Mouse (Mus musculus) common myeloid progenitor, adult 5-6 weeks (primary cell): ENCODE data around the gene Celf5. TPM values are rescaled to one million over a fixed set of nuclear protein-coding genes. Genes with fewer than 3 reads are reported as not detected.

Source experiments
- ATAC-seq: replicated peaks from 2 replicates; pipeline ENCODE4 v1.8.0; 2016; ENCODE audit warnings: low read depth, mild to moderate bottlenecking, moderate TSS enrichment, inconsistent platforms; ENCODE audit not compliant: poor library complexity, severe bottlenecking
- total RNA-seq: library from RNA; stranded (forward); fragments of 200-1000, 187-1606 nt; gene quantifications from 2 replicates; pipeline ENCODE4 v1.2.3, GENCODE M21; 2017

Celf5 gene
- total RNA-seq, 1 experiment from 2014 or later, result 0.14 TPM

DNA sequence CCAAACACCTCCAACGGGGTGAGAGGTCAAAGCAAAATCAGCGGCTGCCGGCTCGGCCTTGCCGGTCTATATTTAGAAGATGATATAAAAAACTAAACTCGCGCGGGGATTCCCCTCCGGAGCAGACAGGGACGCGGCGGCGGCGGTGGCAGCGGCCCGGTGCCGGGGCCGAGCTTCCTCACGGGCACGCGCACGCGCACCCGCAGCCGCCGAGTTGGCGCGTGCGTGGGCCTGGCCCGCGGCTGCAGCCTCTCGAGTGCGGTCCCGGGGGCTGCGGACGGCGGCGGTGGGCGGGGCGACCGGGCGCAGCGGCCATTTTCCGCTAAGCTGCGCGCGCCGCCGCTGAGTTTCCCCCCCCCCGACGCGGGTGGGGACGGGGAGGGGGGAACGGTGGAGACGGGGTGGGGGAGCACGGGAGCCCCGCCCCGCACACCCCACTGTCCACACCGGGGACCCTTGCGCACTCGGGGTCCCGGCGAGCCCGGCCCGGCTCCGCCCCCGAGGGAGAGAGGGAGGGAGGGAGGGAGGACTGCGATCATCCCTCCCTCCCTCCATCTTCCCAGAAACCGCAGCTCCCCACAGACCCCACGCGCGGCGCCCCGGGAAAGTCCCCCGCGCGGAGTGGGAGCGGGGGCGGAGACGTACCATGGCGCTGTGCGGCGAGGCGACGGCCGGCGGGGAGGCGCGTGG lies 52.2 kb downstream of the Celf5 start:
- ATAC-seq, result no peak

DNA sequence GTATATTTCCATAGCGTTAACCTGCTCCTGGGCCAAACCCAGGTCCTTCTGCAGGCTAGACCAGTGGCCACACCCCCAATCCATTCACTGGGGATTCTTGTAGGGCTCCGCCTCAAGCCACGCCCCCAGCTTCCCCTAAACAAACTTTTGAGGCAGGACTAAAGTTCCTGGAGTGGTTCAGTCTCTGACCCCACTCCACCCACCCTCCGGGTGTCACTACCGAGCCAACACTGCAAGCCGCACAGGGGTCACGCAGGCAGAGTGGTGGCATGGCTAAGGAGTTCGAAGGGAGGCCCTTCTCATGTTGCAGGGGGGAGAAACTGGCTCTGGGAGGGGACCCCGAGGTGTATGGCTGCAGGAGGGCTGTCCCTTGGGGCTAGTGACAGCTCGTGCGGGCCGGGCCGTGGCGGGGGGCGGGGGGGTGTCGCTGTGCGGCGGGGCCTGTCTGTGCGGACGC lies 52.9 kb downstream of the Celf5 start:
- peak; percentile 40 for ATAC-seq

DNA sequence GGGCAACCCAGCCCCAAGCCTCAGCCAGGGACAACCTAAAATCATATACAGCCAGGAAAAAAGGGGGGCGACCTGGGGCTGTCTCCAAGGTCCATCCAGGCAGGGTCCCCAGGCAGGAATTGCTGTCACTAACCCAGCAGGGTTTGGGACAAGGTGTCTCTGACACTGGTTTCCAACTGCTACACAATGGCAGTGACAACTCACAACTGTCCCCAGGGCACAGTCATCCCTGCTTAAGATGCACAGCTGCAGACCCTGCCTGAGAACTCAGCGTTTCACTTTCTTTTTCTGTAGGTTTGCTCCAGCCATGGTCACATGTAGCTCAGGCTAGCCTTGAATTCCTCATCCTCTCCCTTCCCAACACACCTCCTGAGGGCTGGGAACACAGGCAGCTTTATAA lies 53.4 kb downstream of the Celf5 start:
- no peak for ATAC-seq

DNA sequence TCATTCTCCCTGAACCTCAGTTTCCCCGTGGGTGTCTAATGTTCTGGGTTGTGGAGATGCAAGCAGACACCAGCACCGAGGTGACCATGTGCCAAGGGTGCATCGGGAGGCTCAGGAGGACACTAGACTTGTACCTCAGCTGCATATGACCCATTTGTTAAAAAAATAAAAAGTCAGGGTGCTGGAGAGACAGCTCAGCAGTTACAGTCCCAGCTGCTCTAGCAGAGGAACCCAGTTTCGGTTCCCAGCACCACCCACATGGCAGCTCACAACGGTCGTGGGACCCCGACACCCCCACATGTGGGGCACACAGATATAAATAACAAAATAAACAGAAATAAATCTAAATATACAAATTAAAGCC lies 54.0 kb downstream of the Celf5 start:
- no peak for ATAC-seq

- no peak for ATAC-seq
Observed at GRCm38 (mm10) chr10:81427804-81428506, 54.6 kb downstream of the Celf5 start.

DNA sequence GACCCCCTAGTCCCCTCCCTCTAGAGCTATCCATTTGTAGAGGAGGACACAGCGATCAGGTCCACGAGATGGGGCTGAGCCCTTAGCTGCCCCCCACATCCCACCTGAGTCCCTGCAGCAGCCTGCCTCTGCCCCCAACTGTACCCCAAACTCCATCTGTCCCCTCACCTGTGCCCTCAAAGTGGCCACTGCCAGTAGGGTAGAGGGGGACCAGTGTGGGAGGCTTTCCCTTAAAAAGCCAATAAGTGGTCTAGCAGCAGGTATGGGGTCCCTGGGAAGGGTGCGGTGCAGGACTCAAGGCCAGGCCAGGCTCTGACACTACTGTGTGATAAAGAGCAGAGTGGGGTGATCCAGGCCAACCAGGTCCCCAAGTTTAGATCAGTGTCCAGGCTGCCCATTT lies 55.2 kb downstream of the Celf5 start:
- no peak for ATAC-seq

DNA sequence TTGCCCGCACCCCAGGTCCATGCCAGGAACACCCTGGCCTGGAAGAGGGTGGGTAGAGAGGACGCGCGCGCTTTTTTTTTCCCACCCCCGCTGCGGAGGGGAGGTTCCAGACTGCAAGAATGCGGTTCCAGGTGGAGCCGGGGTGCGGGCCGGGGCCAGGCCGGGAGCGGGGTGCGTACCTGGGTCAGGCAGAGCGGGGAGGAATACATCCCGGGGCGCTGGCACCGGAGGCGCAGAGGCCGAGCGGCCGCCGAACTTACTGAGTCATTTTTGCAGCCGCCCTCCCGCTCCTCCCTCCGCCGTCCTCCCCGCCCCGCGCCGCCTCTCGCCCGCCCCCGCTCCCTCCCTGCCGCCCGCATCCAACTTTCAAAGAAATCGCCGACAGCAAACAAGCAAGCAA lies 55.6 kb downstream of the Celf5 start:
- ATAC-seq, result no peak

DNA sequence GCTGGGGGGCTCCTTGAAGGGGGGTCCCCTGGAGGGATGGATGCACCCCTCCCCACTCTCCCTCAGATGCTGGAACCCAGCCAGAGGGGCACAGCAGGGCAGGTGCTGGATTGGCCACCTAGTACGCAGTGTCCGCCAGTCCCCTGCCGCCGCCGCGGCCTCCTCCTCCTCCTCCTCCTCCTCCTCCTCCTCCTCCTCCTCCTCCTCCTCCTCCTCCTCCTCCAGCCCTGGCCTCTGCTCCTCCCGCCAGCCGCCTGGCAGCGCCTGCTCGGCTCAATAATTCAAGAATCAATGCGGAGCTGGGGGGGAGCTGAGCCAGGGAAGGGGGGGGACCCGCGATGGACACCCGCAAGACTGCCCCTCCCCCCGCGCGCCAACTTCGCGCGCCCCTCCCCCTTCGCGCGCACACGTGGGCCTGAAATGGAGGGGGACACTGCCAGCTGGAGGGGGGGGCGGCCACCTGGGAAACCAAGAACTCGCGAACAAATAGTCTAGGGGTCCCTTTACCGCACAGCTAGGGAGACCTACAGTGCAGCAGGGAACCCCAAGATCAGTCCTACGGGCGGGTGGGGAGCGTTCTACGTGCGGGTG lies 56.3 kb downstream of the Celf5 start:
- ATAC-seq, result no peak

GRCm38 (mm10) chr10:81425236-81425850 lies 57.2 kb downstream of the Celf5 start:
- ATAC-seq, result no peak

- ATAC-seq, result 0 out of 2 replicates have a peak, but pooled peaks have one; percentile 9
Observed at GRCm38 (mm10) chr10:81424246-81425051, 58.1 kb downstream of the Celf5 start.

DNA sequence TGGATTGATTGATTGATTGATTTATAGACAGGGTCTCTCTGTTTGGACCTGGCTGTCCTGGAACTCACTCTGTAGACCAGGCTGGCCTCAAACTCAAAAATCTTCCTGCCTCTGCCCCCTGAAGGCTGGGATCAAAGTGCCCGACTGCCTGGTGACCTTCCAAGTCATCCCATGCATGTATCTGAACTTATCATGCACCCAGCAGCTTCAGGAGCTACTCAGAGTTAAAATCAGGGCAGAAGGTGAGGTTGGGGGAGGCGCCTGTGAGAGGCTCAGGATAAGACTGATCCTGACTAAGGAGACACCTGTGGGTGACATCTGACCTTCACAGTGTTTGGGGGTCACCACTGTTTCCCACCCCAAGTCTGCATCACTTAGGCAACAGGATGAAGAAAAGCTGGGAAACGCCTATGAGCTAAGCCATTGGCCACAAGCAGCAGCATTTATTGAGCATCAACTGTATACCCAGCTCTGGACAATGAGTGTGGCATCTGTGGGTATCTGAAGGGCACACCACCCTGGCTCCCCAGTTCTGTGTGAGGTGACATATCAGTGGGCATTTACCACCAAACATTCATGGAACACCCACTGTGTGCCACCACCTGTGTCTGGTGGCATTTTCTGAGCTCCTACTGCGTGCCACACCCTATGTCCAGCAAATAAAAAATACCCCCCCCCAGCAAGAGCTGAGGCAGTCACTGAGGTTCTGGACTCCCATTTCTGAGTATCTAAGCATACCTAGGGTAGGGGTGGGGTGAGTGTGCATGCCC lies 58.8 kb downstream of the Celf5 start:
- ATAC-seq, result no peak

DNA sequence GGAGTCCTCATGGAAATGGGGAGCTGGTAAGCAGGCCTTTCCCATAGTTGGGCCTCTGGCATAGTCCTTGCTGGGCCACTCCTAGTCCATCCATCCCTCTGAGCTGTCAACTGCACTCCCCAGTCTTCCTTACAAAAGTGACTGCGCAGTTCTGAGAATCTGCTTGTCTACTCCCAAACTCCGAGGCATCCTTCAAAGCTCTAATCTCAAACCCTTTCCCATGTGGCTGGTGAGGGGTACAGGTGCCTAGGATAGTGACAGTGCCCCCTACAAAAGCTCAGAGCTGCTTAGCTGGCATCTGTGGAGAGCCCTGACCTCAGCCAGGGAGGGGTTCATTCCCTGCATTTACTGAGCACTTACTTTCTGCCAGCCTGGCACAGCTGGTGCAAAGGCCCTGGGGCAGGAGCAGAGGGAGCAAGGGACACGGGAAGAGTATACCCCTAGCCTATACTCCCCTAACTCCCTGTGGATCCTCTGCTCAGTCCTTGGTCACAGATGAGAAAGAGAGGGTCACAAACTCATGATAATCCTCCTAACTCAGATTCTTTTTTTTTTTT lies 59.8 kb downstream of the Celf5 start:
- no peak for ATAC-seq

DNA sequence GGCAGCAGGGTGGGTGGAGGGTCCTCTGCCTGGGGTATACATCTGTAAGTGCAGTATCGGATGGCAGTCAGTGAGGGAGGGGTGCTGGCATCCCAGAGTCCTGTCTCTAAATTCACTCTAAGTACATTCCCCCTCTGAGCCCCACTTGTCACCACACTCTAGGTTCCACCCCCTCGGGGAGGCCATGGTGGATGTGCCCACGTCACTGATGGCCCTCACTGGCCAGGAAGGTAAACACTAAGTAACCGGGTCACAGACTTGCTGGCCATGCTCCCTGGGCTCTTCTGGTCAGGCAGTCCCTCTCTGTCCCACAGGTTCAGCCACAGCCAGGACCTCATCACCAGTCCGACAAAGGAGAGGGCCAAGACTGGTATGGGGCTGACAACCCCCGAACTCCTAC lies 60.3 kb downstream of the Celf5 start:
- ATAC-seq, result no peak

DNA sequence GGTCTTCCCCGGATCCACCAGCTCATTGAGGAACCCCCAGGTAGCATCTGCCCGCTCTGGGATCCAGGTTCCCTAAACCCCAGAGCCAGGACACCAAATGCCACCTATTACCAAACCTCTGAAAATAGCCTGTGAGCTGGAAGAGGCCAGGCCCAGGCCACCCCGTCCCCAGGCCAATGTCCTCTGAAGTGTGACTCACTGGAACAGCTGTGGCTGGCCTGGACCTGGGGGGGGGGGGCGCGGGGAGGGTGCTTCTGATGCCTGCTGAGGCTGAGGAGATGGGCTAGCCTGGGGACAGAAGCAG lies 60.8 kb downstream of the Celf5 start:
- no peak for ATAC-seq

GRCm38 (mm10) chr10:81421041-81421796 lies 61.3 kb downstream of the Celf5 start:
- ATAC-seq, result no peak

GRCm38 (mm10) chr10:81420191-81420767 lies 62.2 kb downstream of the Celf5 start:
- no peak for ATAC-seq

DNA sequence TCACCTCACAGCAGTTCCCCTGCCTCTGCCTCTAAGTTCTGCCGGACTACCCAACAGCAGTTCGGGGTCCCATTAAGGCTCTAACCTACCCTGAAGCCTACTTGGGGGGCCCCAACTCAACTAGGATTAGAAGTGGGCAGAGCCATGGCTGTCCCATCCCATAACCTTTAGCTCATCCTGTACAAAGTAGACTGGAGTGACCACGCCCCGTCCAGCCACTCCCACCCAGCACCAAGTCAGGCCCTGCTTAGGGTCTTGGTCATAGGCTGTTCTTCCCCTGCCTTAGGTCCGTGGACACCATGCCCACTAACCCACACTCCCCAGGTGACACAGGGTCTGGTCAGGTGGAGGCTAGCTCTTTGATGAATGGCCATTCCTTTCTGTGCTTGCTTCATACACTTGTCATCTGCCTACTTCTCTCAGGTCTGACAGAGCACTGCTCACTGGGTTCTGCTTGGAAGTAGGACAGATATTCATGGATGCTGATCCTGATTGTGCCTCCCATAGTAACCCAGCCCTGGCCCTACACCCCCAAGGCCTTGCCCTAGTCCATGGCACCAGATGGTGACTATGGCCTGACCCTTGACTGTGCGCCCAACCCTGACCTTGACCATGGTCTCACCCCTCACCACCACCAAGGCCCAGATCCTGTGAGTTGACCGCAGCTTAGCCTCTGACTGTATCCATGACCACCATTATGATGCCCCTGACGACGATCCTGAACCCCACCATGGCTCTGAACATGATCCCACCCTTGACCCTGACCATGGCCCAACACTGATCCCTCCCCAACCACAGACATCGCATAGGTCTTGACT lies 63.2 kb downstream of the Celf5 start:
- no peak for ATAC-seq
